Mouse (Mus musculus) ES-Bruce4 (cell line): ENCODE measurements at regions not wholly inside any gene's neighbourhood (a gene's known extent, or its start where the extent isn't known, plus 50 kb on each side); places are given as distances from the start of the nearest gene placed in this dataset.
"Not testable (repeated sequence)": the region's sequence is repeated elsewhere in the genome, so short reads cannot be mapped to it uniquely, and the experiment has no call there.

Experiments
- CTCF ChIP-seq: IDR thresholded peaks from one replicate; pipeline ENCODE4 v1.8.1; 2011; ENCODE audit warnings: low read depth, low read length
- EP300 ChIP-seq: IDR thresholded peaks from 2 replicates; pipeline ENCODE4 v1.6.1; 2011; ENCODE audit warnings: low read depth, low read length; ENCODE audit not compliant: insufficient read depth
- POLR2A ChIP-seq: IDR thresholded peaks from one replicate; pipeline ENCODE4 v1.8.1; 2011; ENCODE audit warnings: low read length; ENCODE audit not compliant: insufficient read depth

- not testable (repeated sequence) for TF ChIP-seq CTCF, POLR2A
- peak; percentile 92 for TF ChIP-seq EP300
These were observed 528.7 kb upstream of the Kcnd2 start for GRCm38 (mm10) chr6:20686447-20687238.
